Comparison of ENCODE assay signal across 8 mouse cellular contexts in the genomic region with DNA sequence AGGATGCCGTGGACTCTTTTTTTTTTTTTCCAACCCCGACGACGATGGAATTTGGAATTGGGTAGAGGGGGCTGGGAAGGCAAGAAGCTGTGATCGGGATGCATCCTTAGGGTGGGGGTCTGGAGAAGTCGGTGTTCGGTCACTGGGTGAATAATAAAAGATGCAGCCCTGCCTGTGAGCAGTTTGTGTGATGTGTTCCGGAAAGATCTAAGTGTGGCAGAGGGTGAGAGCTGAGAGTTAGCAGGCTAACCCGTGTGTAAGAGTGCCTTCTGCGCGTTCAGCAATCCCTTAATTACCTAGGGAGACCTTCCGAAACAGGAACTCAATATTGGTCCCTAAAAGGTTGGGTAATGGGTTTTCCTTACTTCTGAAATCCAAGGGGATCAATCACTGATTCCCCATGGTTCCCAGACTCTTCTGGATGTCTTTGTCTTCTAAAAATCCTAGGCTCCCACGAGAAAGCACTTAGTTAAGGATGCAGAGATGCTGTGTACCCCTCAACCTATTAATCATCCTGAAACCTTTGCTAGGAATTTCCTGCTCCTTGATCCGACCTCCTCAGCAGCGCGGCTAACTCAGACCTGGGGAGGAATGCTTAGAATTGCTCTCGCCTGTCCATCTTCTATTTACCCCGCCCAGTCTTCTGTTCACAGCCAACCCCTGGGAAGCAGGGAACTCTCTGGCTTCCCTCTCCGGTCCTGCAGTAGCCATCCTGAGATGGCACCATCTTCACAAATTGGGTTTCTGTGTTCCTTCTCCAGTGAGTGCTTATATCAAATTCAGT.
A peak's percentile ranks its signal among the peaks of the same experiment; 100 is the strongest.
DNase-seq lines count a peak whose midpoint lies in the region; ATAC-seq lines count a peak whose summit lies in the region.

No protein-coding gene starts in this region.

- peak; percentile 70 for ATAC-seq in hindbrain, embryonic 11.5 days (ENCODE audit: low FRiP score)
- ATAC-seq in limb, embryonic 15.5 days (ENCODE audit: insufficient number of reproducible peaks, low FRiP score, low TSS enrichment, low read depth): no peak

- peak overlapping the region; percentile 38; the same call in 1 of the 2 replicates for H3K9ac ChIP-seq in hindbrain, embryonic 11.5 days (ENCODE audit: low read depth, low read length)
- no peak overlapping the region for H3K9ac ChIP-seq in limb, embryonic 15.5 days

- H3K4me1 ChIP-seq in hindbrain, embryonic 11.5 days (replicated peaks; ENCODE audit: control insufficient read depth, insufficient read depth, low read length): no peaks in the 10 kb centered on the region; the same call in 1 of the 2 replicates
- peaks cover 32% of the 10 kb centered on the region for H3K4me1 ChIP-seq in limb, embryonic 15.5 days

- H3K9me3 ChIP-seq in hindbrain, embryonic 11.5 days (ENCODE audit: control insufficient read depth, low read length): no peaks in the 10 kb centered on the region
- H3K9me3 ChIP-seq in limb, embryonic 15.5 days: no peaks in the 10 kb centered on the region

- H3K27ac ChIP-seq in hindbrain, embryonic 11.5 days (ENCODE audit: low read depth, low read length): no peak overlapping the region
- no peak overlapping the region for H3K27ac ChIP-seq in limb, embryonic 15.5 days

- WGBS in hindbrain, embryonic 11.5 days: under 1% methylated on average over 19 of the region's 19 CpGs
- 4% methylated on average over 19 of the region's 19 CpGs for WGBS in limb, embryonic 15.5 days

- peak overlapping the region; percentile 73 for H3K4me2 ChIP-seq in hindbrain, embryonic 11.5 days (replicated peaks; ENCODE audit: low read depth, low read length)
- peak overlapping the region; percentile 95 for H3K4me2 ChIP-seq in limb, embryonic 15.5 days

- no peaks in the 10 kb centered on the region for H3K27me3 ChIP-seq in hindbrain, embryonic 11.5 days (ENCODE audit: control insufficient read depth, insufficient read depth, low read length)
- peaks cover 13% of the 10 kb centered on the region; the same call in 1 of the 2 replicates for H3K27me3 ChIP-seq in limb, embryonic 15.5 days

- DNase-seq in right cerebral cortex, adult 18-20 months: peak; percentile 35
- no peak for DNase-seq in right cerebral cortex, postnatal 4 days
- peak; percentile 50 to 51 for DNase-seq in cerebellum, postnatal 36 days
- DNase-seq in hindbrain, embryonic 11.5 days (ENCODE audit: low spot score): peak; percentile 69
- DNase-seq in retina, postnatal 1 day: peak; percentile 68
- DNase-seq in thymus, adult 18-20 months: no peak
- DNase-seq in urinary bladder, postnatal 4 days (ENCODE audit: low spot score in 2 of 2): no peak

- peak overlapping the region; percentile 44 for H3K4me3 ChIP-seq in hindbrain, embryonic 11.5 days (ENCODE audit: low read depth, low read length)
- peak overlapping the region; percentile 54 for H3K4me3 ChIP-seq in limb, embryonic 15.5 days

- no peaks in the 10 kb centered on the region for H3K36me3 ChIP-seq in hindbrain, embryonic 11.5 days (ENCODE audit: control insufficient read depth, insufficient read depth, low read length)
- H3K36me3 ChIP-seq in limb, embryonic 15.5 days: no peaks in the 10 kb centered on the region

Comparison
In these comparisons a context has a peak if more than half of its experiments do, and no peak if none do; other contexts are left out.
1. DNase-seq: peak in right cerebral cortex, adult 18-20 months (single experiment), cerebellum, postnatal 36 days (2 of 2), hindbrain, embryonic 11.5 days (single experiment) and retina, postnatal 1 day (single experiment); none in right cerebral cortex, postnatal 4 days (single experiment), thymus, adult 18-20 months (0 of 2) and urinary bladder, postnatal 4 days (0 of 2).